Mouse (Mus musculus): ENCODE data around the gene Gm973. TPM values are rescaled to one million over a fixed set of nuclear protein-coding genes. Genes with fewer than 3 reads are reported as not detected.
"Not testable (repeated sequence)": the region's sequence is repeated elsewhere in the genome, so short reads cannot be mapped to it uniquely, and the experiment has no call there.

Gm973 gene
- polyA plus RNA-seq, 1 experiment from 2014 or later, result 4.4 TPM

DNA sequence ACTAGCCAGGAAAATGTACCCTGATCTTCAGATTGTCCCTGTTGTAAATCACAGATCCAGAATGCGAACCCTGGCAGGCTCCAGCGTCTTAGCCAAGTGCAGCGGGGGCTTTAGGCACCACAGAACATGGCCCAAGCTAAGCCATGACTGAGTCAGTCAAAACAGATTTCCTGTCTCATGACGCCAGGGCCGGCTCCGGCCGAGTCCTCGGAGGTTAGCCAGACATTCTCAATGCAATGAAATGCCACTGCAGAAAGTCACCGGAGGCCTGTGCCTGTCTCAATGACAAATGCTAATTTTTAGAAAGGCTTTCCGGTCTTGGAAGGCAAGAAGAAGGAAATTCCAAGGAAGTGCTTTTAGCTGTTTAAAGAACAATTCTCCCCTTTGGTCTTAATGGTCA is 93.8 kb downstream of the Gm973 start:
- H3K4me3 ChIP-seq (ENCODE audit: low read depth, low read length), result no peak overlapping the region
- H3K4me2 ChIP-seq (ENCODE audit: low read depth), result no peak overlapping the region
- ATAC-seq (ENCODE audit: insufficient read depth, low FRiP score, low TSS enrichment), result no peak
- no peak for DNase-seq (ENCODE audit: low spot score)
- H3K27ac ChIP-seq (ENCODE audit: low read depth, low read length), result no peak overlapping the region
- no peak overlapping the region for H3K9ac ChIP-seq (ENCODE audit: low read length)
- H3K9me3 ChIP-seq (ENCODE audit: control insufficient read depth, low read length), result no peaks in the 10 kb centered on the region
- no peaks in the 10 kb centered on the region for H3K27me3 ChIP-seq (ENCODE audit: control insufficient read depth, insufficient read depth, low read length)
- no peaks in the 10 kb centered on the region for H3K4me1 ChIP-seq (ENCODE audit: control insufficient read depth, insufficient read depth, low read length)
- H3K36me3 ChIP-seq (ENCODE audit: control insufficient read depth, insufficient read depth, low read length), result no peaks in the 10 kb centered on the region
- 83% methylated on average over 10 of the region's 10 CpGs for WGBS

DNA sequence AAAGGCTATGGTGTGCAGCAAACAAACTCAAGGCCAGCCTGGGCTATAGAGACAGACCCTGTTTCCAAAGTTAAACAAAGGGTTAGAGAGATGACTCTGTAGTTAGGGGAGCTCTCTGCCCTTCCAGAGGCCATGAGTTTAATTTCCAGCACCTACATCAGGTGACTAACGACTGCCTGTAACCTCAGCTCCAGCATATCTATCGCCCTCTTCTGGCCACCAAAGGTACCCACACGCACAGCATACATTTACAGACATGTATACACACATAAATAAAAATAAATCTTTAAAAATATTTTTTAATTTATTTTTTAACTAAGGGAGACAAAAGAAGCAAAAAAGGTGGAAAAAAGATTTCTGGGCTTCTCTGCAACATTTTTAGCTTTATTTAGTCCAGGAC is 94.9 kb downstream of the Gm973 start:
- Histone ChIP-seq H3K9ac (ENCODE audit: low read length) (no peak overlapping the region), H3K4me1 (ENCODE audit: control insufficient read depth, insufficient read depth, low read length) (no peaks in the 10 kb centered on the region), H3K27ac (ENCODE audit: low read depth, low read length) (no peak overlapping the region), H3K4me3 (ENCODE audit: low read depth, low read length) (no peak overlapping the region), H3K36me3 (ENCODE audit: control insufficient read depth, insufficient read depth, low read length) (no peaks in the 10 kb centered on the region), H3K9me3 (ENCODE audit: control insufficient read depth, low read length) (no peaks in the 10 kb centered on the region), H3K4me2 (ENCODE audit: low read depth) (no peak overlapping the region), H3K27me3 (ENCODE audit: control insufficient read depth, insufficient read depth, low read length) (no peaks in the 10 kb centered on the region)
- DNase-seq (ENCODE audit: low spot score) (no peak), ATAC-seq (ENCODE audit: insufficient read depth, low FRiP score, low TSS enrichment) (no peak)
- WGBS, result 84% methylated on average over 3 of the region's 3 CpGs

DNA sequence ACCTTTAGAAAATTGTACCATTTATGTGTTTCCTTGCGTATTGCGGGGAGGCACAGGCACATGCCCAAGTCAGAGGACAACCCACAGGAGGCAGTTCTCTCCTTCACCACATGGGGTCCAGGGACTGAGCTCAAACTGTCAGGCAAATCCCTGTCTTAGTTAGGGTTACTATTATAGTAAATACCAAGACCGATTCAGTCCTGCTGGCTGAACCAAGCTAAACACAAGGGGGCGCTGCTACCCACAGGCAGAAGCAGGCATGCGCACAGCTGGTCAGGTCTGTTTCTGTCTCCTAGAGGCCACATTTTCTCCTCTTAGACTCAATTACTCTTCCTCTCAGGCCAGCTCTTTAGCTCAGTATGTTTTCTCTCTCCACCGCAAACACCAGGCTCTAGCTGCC is 97.7 kb downstream of the Gm973 start:
- Histone ChIP-seq H3K27me3 (ENCODE audit: control insufficient read depth, insufficient read depth, low read length) (no peaks in the 10 kb centered on the region), H3K4me2 (ENCODE audit: low read depth) (no peak overlapping the region), H3K27ac (ENCODE audit: low read depth, low read length) (no peak overlapping the region), H3K9me3 (ENCODE audit: control insufficient read depth, low read length) (no peaks in the 10 kb centered on the region), H3K4me3 (ENCODE audit: low read depth, low read length) (no peak overlapping the region), H3K9ac (ENCODE audit: low read length) (no peak overlapping the region), H3K36me3 (ENCODE audit: control insufficient read depth, insufficient read depth, low read length) (no peaks in the 10 kb centered on the region), H3K4me1 (ENCODE audit: control insufficient read depth, insufficient read depth, low read length) (no peaks in the 10 kb centered on the region)
- DNase-seq (ENCODE audit: low spot score) (peak; percentile 69), ATAC-seq (ENCODE audit: insufficient read depth, low FRiP score, low TSS enrichment) (no peak)
- WGBS, result 44% methylated on average over 6 of the region's 6 CpGs

DNA sequence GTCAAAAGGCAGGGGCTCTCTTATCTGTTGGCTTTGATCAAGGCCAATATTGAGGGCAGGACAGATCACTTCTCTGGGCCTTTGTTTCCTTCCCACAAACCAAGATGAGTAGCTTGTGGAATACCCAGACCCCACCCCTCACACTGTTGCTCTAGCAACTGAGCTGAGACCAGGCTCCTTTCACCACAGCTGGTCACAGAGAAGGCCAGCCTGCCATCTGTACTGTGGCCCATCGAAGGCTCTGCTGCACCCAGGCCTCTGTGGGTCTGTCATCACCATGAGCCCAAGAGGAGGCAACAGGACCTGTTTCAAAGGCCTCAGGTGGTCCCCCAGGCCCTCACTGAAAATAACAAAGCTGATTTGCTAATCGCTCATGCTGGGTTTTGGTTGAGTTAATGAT is 99.0 kb downstream of the Gm973 start:
- no peaks in the 10 kb centered on the region for H3K9me3 ChIP-seq (ENCODE audit: control insufficient read depth, low read length)
- H3K9ac ChIP-seq (ENCODE audit: low read length), result no peak overlapping the region
- DNase-seq (ENCODE audit: low spot score) (no peak), ATAC-seq (ENCODE audit: insufficient read depth, low FRiP score, low TSS enrichment) (no peak)
- H3K27ac ChIP-seq (ENCODE audit: low read depth, low read length), result no peak overlapping the region
- H3K36me3 ChIP-seq (ENCODE audit: control insufficient read depth, insufficient read depth, low read length), result no peaks in the 10 kb centered on the region
- 81% methylated on average over 2 of the region's 2 CpGs for WGBS
- no peaks in the 10 kb centered on the region for H3K27me3 ChIP-seq (ENCODE audit: control insufficient read depth, insufficient read depth, low read length)
- H3K4me1 ChIP-seq (ENCODE audit: control insufficient read depth, insufficient read depth, low read length), result no peaks in the 10 kb centered on the region
- no peak overlapping the region for H3K4me2 ChIP-seq (ENCODE audit: low read depth)
- no peak overlapping the region for H3K4me3 ChIP-seq (ENCODE audit: low read depth, low read length)

DNA sequence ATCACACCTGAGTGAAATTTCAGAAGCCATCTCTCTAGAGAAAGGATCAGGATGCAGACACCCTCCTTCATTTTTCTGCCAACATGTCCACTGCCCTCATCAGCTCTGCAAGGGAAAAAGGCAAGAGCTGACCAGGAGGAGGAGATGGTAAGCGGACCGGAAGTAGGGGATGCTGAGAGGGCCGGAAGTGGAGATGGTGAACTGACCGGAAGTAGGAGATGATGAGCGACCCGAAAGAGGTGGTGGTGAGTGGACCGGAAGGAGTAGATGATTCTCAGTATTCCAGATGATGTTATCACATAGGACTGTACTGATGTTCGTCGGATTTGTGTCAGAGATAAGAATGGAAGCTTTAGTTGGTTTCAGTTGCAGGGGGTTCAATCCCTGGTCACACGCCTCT is 103.1 kb downstream of the Gm973 start:
- H3K36me3 ChIP-seq (ENCODE audit: control insufficient read depth, insufficient read depth, low read length), result no peaks in the 10 kb centered on the region
- H3K27ac ChIP-seq (ENCODE audit: low read depth, low read length), result no peak overlapping the region
- no peaks in the 10 kb centered on the region for H3K27me3 ChIP-seq (ENCODE audit: control insufficient read depth, insufficient read depth, low read length)
- no peaks in the 10 kb centered on the region for H3K9me3 ChIP-seq (ENCODE audit: control insufficient read depth, low read length)
- no peaks in the 10 kb centered on the region for H3K4me1 ChIP-seq (ENCODE audit: control insufficient read depth, insufficient read depth, low read length)
- H3K9ac ChIP-seq (ENCODE audit: low read length), result no peak overlapping the region
- WGBS, result 96% methylated on average over 10 of the region's 10 CpGs
- ATAC-seq (ENCODE audit: insufficient read depth, low FRiP score, low TSS enrichment) (no peak), DNase-seq (ENCODE audit: low spot score) (no peak)
- no peak overlapping the region for H3K4me2 ChIP-seq (ENCODE audit: low read depth)
- no peak overlapping the region for H3K4me3 ChIP-seq (ENCODE audit: low read depth, low read length)

DNA sequence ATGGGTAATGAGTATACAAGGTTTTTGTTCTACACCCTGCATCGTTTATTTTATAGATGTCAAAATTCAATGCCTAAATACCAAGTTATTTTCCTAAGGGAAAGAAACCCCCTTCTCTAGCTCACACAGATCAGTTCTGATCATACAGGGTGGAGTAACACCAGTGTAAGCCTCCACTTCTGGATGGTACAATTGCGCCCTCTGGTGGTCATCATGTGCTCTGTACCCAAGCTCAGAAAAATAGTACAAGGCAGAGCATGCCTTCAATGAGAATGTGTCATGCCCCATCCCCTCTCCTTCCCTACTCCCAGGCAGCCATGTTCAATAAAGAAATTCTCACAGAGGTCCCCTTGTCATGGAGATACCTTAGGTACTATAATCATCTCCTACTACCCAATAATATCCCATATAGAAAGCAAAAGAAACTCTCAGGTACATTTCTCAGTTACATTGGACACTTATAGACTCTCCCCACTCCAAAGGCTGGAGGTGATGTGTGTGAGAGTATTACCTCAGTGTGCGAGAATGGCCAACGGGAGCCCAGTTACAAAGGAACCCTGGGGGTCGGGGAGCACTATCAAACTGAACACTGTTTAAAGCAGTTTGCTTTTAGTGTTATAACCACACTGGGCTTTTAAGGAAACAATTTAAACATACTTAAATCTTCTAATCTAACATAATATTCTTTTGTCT is 107.4 kb downstream of the Gm973 start:
- ATAC-seq (ENCODE audit: insufficient read depth, low FRiP score, low TSS enrichment) (peak; percentile 84), DNase-seq (ENCODE audit: low spot score) (peak; percentile 83)
- Histone ChIP-seq H3K4me3 (ENCODE audit: low read depth, low read length) (no peak overlapping the region), H3K27ac (ENCODE audit: low read depth, low read length) (no peak overlapping the region), H3K9ac (ENCODE audit: low read length) (no peak overlapping the region), H3K9me3 (ENCODE audit: control insufficient read depth, low read length) (no peaks in the 10 kb centered on the region), H3K27me3 (ENCODE audit: control insufficient read depth, insufficient read depth, low read length) (no peaks in the 10 kb centered on the region), H3K4me2 (ENCODE audit: low read depth) (no peak overlapping the region), H3K4me1 (ENCODE audit: control insufficient read depth, insufficient read depth, low read length) (no peaks in the 10 kb centered on the region), H3K36me3 (ENCODE audit: control insufficient read depth, insufficient read depth, low read length) (no peaks in the 10 kb centered on the region)
- WGBS, result 34% methylated on average over 5 of the region's 5 CpGs

DNA sequence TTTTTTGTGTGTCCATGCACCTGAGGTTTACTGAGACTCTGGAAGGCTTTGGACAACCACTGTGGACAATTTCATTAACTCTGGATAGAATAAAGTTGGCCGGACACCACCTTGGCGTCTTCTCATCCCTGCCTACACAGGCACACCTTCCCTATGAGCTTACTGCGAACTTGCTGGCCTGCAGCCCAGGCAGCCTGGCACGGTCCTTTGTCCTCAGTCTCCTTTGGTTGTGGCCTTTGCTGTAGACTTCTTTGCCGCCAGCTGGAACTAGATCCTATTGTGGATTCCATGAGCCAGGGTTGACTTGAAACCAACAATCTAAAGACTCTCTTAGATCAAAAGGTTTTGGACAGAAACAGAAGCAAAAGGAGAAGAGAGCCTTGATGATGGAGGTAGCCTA is 109.3 kb downstream of the Gm973 start:
- H3K4me1 ChIP-seq (ENCODE audit: control insufficient read depth, insufficient read depth, low read length), result no peaks in the 10 kb centered on the region
- H3K9ac ChIP-seq (ENCODE audit: low read length), result no peak overlapping the region
- 87% methylated on average over 5 of the region's 5 CpGs for WGBS
- H3K4me3 ChIP-seq (ENCODE audit: low read depth, low read length), result no peak overlapping the region
- ATAC-seq (ENCODE audit: insufficient read depth, low FRiP score, low TSS enrichment) (no peak), DNase-seq (ENCODE audit: low spot score) (no peak)
- H3K9me3 ChIP-seq (ENCODE audit: control insufficient read depth, low read length), result no peaks in the 10 kb centered on the region
- H3K27me3 ChIP-seq (ENCODE audit: control insufficient read depth, insufficient read depth, low read length), result no peaks in the 10 kb centered on the region
- no peaks in the 10 kb centered on the region for H3K36me3 ChIP-seq (ENCODE audit: control insufficient read depth, insufficient read depth, low read length)
- no peak overlapping the region for H3K27ac ChIP-seq (ENCODE audit: low read depth, low read length)
- H3K4me2 ChIP-seq (ENCODE audit: low read depth), result no peak overlapping the region

DNA sequence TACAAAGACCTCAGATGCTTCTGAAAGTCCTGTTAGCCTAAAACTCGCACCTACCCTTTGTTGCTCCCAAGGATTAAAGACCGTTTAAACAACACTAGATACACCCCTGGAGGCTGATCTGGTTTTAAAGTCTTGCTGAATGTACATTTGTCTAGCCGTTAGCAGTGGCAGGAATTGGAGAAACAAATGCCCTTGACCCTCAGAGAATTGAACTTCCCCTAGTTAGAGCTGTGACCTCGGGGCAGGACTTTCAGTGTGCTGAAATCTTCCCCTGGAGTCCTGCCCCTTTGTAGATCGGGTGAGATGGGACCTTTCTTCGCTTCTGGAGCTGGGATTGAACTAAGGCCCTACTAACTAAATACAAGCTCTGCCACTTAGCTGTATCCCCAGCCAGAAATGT is 113.1 kb downstream of the Gm973 start:
- ATAC-seq (ENCODE audit: insufficient read depth, low FRiP score, low TSS enrichment), result no peak
- no peaks in the 10 kb centered on the region for H3K9me3 ChIP-seq (ENCODE audit: control insufficient read depth, low read length)
- H3K4me1 ChIP-seq (ENCODE audit: control insufficient read depth, insufficient read depth, low read length), result no peaks in the 10 kb centered on the region

DNA sequence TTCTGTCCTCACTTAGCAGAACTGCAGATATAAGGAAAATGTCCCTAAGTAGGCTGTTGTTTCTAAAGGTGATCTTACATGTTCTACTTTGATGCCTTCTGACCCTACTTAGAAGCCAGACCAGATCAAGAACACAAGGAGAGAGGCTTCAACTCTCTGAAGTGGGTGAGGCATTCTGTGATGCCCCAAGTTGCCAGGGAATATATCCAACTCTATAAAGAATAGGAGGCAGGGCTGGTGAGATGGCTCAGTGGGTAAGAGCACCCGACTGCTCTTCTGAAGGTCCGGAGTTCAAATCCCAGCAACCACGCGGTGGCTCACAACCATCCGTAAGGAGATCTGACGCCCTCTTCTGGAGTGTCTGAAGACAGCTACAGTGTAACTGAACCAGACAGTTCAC is 114.3 kb downstream of the Gm973 start:
- H3K4me1 ChIP-seq (ENCODE audit: control insufficient read depth, insufficient read depth, low read length); H3K4me2 ChIP-seq (ENCODE audit: low read depth); H3K9me3 ChIP-seq (ENCODE audit: control insufficient read depth, low read length); H3K27me3 ChIP-seq (ENCODE audit: control insufficient read depth, insufficient read depth, low read length); DNase-seq (ENCODE audit: low spot score); ATAC-seq (ENCODE audit: insufficient read depth, low FRiP score, low TSS enrichment); H3K27ac ChIP-seq (ENCODE audit: low read depth, low read length); H3K9ac ChIP-seq (ENCODE audit: low read length); H3K36me3 ChIP-seq (ENCODE audit: control insufficient read depth, insufficient read depth, low read length); H3K4me3 ChIP-seq (ENCODE audit: low read depth, low read length): not testable (repeated sequence)
- 86% methylated on average over 6 of the region's 6 CpGs for WGBS

More for the DNA sequence above, 113.1 kb downstream of the Gm973 start:
- 58% methylated on average over 6 of the region's 6 CpGs for WGBS
- no peak for DNase-seq (ENCODE audit: low spot score)
- H3K9ac ChIP-seq (ENCODE audit: low read length), result no peak overlapping the region
- no peak overlapping the region for H3K4me3 ChIP-seq (ENCODE audit: low read depth, low read length)
- H3K36me3 ChIP-seq (ENCODE audit: control insufficient read depth, insufficient read depth, low read length), result no peaks in the 10 kb centered on the region
- H3K4me2 ChIP-seq (ENCODE audit: low read depth), result no peak overlapping the region
- no peaks in the 10 kb centered on the region for H3K27me3 ChIP-seq (ENCODE audit: control insufficient read depth, insufficient read depth, low read length)
- H3K27ac ChIP-seq (ENCODE audit: low read depth, low read length), result no peak overlapping the region

Measured in neural tube, embryonic 11.5 days (tissue).